Mouse (Mus musculus): ENCODE results near the gene Gm8024. TPM values are rescaled to one million over a fixed set of nuclear protein-coding genes. Genes with fewer than 3 reads are reported as not detected.
"Not testable (repeated sequence)": the region's sequence is repeated elsewhere in the genome, so short reads cannot be mapped to it uniquely, and the experiment has no call there.

The Gm8024 gene
- total RNA-seq (2022), result under 1 TPM in 1 of 4 experiments, not detected in 3; 0.25 TPM

DNA sequence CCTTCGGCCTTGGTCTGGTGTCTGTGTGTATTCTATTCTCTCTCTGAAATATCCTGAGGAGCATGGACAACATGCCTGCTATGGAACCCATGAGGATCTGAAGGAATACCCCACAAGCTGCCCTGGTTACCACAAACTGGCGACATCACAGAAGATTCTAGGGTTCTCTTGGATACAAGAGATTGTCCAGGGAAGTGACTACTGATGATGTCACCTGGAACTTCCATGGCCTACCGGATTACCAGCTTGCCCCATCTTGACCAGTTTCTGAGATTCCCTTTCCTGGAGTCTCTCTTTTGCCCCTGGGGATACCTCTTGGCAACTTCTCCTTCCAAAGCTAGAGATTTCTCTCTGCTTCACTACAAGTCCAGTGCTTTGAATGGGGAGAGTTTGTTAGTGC lies at the start of gene Gm8024:
TSS of gene Gm8024 (minus strand) at position 101 of the 400 bp plus-strand sequence.
- not testable (repeated sequence) for DNase-seq (ENCODE audit: low spot score in 2 of 2)

DNA sequence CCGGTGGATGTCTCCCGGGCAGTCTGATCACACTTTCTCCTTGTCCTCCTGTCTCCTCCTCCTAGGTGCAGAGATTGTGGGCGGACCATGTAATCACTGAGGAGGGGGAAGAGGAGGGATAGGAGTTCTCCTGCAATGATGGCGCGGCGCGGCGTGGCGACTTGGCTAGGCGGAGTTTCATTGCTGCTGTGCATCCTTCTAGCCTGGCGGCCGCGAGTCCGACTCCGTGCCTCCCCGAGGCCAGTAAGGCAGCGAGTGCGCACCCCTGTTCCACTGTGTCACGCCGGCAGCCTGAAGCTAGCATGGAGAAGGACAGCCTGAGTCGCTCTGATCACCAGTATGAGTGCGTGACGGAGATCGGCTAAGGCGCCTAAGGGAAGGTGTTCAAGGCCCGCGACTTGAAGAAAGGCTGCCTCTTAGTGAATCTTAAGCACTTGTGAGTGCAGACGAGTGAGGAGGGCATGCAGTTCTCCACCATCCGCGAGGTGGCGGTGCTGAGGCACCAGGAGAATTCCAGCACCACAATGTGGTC lies 19.2 kb upstream of the Gm8024 start:
- peak; percentile 65 to 70 for DNase-seq (ENCODE audit: low spot score in 2 of 2)

GRCm38 (mm10) chr14:42542316-42543169 lies 18.5 kb upstream of the Gm8024 start:
- DNase-seq (ENCODE audit: low spot score in 2 of 2), result not testable (repeated sequence)

DNA sequence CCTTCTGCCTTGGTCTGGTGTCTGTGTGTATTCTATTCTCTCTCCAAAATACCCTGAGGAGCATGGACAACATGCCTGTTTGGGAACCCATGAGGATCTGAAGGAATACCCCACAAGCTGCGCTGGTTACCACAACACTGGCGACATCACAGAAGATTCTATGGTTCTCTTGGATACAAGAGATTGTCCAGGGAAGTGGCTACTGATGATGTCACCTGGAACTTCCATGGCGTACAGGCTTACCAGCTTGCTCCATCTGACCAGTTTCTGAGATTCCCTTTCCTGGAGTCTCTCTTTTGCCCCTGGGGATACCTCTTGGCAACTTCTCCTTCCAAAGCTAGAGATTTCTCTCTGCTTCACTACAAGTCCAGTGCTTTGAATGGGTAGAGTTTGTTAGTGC lies 21.8 kb downstream of the Gm8024 start, which contains the start of gene Gm8020:
TSS of gene Gm8020 (minus strand) at position 101 of the 400 bp plus-strand sequence.
- not testable (repeated sequence) for DNase-seq (ENCODE audit: low spot score in 2 of 2)

Other genes starting within 250 kb of the Gm8024 start
- not detected for gene Gm9611, start 226.9 kb downstream of the Gm8024 start, total RNA-seq (2022)
- gene Gm7995, start 214.1 kb downstream of the Gm8024 start, total RNA-seq (2022), result not detected
- not detected for gene Gm8005, start 84.6 kb downstream of the Gm8024 start, total RNA-seq (2022)
- not detected for gene Gm8011, start 60.4 kb downstream of the Gm8024 start, total RNA-seq (2022)
- gene Gm8020, start 21.9 kb downstream of the Gm8024 start, total RNA-seq (2022), result not detected
- not detected for gene Gm17124, start 75.6 kb upstream of the Gm8024 start, total RNA-seq (2022)
- not detected for gene Gm3633, start 117.6 kb upstream of the Gm8024 start, total RNA-seq (2022)
- gene Gm10378, start 131.7 kb upstream of the Gm8024 start, total RNA-seq (2022), result not detected
- not detected for gene Gm3015, start 244.5 kb upstream of the Gm8024 start, total RNA-seq (2022)